17 mouse cellular contexts compared by ENCODE assay signal in the genomic region with DNA sequence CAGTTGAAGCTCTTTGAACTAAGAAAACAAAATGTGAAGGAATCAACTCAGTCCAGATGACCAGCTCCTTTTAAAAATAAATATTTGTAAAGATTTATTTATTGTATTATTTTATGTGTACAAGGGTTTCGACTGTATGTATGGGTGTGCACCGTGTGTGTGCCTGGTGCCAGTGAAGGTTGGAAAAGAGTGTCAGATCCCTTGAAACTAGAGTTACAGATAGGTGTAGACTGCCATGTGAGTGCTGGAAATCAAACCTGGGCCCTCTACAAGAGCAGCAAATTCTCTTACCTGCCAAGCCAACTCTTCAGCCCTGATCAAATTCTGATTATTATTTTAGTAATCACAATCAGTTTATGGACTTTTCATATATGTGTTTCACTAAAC.
"Had no signal": no experiment of that assay in that cellular context is flagged by ENCODE, and none has a peak within 500 bp of the region (broad histone marks: within the 10 kb centered on the region; RNA-seq: fewer than 3 reads in every experiment).

No protein-coding gene starts in this region.

- H3K27me3 ChIP-seq: limb, embryonic 12.5 days; limb, embryonic 15.5 days; stomach, embryonic 15.5 days had no signal

- H3K4me3 ChIP-seq: limb, embryonic 12.5 days; limb, embryonic 15.5 days; stomach, embryonic 15.5 days had no signal

- DNase-seq: kidney, adult 18-20 months; kidney, adult 9 months; kidney, postnatal 14 days; kidney, postnatal 4 days; liver, postnatal 0 days; lung, embryonic 14.5 days; right cerebral cortex, postnatal 25 days; spleen, adult 18-20 months; thymus, postnatal 25 days had no signal

- H3K4me2 ChIP-seq: limb, embryonic 12.5 days; limb, embryonic 15.5 days; liver, embryonic 11.5 days; lung, embryonic 14.5 days; stomach, embryonic 15.5 days had no signal

- H3K9ac ChIP-seq: limb, embryonic 12.5 days; limb, embryonic 15.5 days; liver, embryonic 14.5 days; liver, postnatal 0 days; lung, embryonic 14.5 days; stomach, embryonic 15.5 days had no signal

- H3K9me3 ChIP-seq: limb, embryonic 12.5 days; limb, embryonic 15.5 days; stomach, embryonic 15.5 days had no signal

- H3K36me3 ChIP-seq: limb, embryonic 12.5 days; limb, embryonic 15.5 days; stomach, embryonic 15.5 days had no signal

- H3K4me1 ChIP-seq: limb, embryonic 15.5 days; stomach, embryonic 15.5 days had no signal

- ATAC-seq: intestine, embryonic 16.5 days; liver, postnatal 0 days; lung, postnatal 0 days had no signal

- H3K27ac ChIP-seq: limb, embryonic 12.5 days; limb, embryonic 15.5 days; liver, embryonic 14.5 days; macrophage; stomach, embryonic 15.5 days had no signal
